Mouse (Mus musculus) limb, embryonic 14.5 days (tissue): ENCODE measurements at regions not wholly inside any gene's neighbourhood (a gene's known extent, or its start where the extent isn't known, plus 50 kb on each side); places are given as distances from the start of the nearest gene placed in this dataset.
"Not testable (repeated sequence)": the region's sequence is repeated elsewhere in the genome, so short reads cannot be mapped to it uniquely, and the experiment has no call there.

Source experiments
- ATAC-seq: fragments of 200-750 bp; cut with Nextera tagmentation; 2 replicates; pipeline ENCODE4 v1.8.0; 2017; ENCODE audit warnings: low read depth, moderate number of reproducible peaks, moderate TSS enrichment; ENCODE audit not compliant: low FRiP score
- DNase-seq: peaks from one replicate; pipeline ENCODE4 v3.0.0-alpha.2; 2015; ENCODE audit warnings: low spot score
- H3K27ac ChIP-seq: fragments of 300-500 bp; sonication (generic); replicated peaks from 2 replicates; pipeline ENCODE4 v1.5.1; 2014; ENCODE audit warnings: low read depth, mild to moderate bottlenecking, low read length, moderate library complexity, mixed read lengths
- H3K27me3 ChIP-seq: fragments of 300-500 bp; sonication (generic); 2 replicates; pipeline ENCODE4 v1.6.1; 2014; ENCODE audit warnings: low read length, mixed read lengths; ENCODE audit not compliant: control insufficient read depth, insufficient read depth
- H3K36me3 ChIP-seq: fragments of 300-500 bp; sonication (generic); 2 replicates; pipeline ENCODE4 v1.6.1; 2014; ENCODE audit warnings: mild to moderate bottlenecking, low read length, moderate library complexity, mixed read lengths; ENCODE audit not compliant: control insufficient read depth, insufficient read depth
- H3K4me1 ChIP-seq: fragments of 300-500 bp; sonication (generic); 2 replicates; pipeline ENCODE4 v1.6.1; 2014; ENCODE audit warnings: antibody characterized with exemption, low read length, mixed read lengths; ENCODE audit not compliant: control insufficient read depth, insufficient read depth
- H3K4me2 ChIP-seq: fragments of 300-500 bp; sonication (generic); replicated peaks from 2 replicates; pipeline ENCODE4 v1.6.1; 2014; ENCODE audit warnings: low read depth, mild to moderate bottlenecking, low read length, moderate library complexity; ENCODE audit not compliant: severe bottlenecking
- H3K4me3 ChIP-seq: fragments of 300-500 bp; sonication (generic); replicated peaks from 2 replicates; pipeline ENCODE4 v1.5.1; 2014; ENCODE audit warnings: low read length
- H3K9ac ChIP-seq: fragments of 300-500 bp; sonication (generic); 2 replicates; pipeline ENCODE4 v1.6.1; 2014; ENCODE audit warnings: mild to moderate bottlenecking, low read depth, low read length, moderate library complexity; ENCODE audit not compliant: severe bottlenecking
- H3K9me3 ChIP-seq: fragments of 300-500 bp; sonication (generic); 2 replicates; pipeline ENCODE4 v1.6.1; 2016; ENCODE audit warnings: low read length; ENCODE audit not compliant: control insufficient read depth
- POLR2A ChIP-seq: fragments of 200-500 bp; IDR thresholded peaks from 2 replicates; pipeline ENCODE4 v1.8.0; 2012; ENCODE audit warnings: inconsistent platforms, mild to moderate bottlenecking, moderate library complexity, borderline replicate concordance; ENCODE audit not compliant: insufficient read depth, insufficient read length; ENCODE audit errors: extremely low read depth
- WGBS: fragments of 180-500 bp; shearing (Covaris S2); extraction: QIAGEN DNeasy Blood & Tissue Kit; methylation state at CpG from one replicate; pipeline ENCODE4 v1.1.7; 2014; 5-methylcytosine and 5-hydroxymethylcytosine counted together

DNA sequence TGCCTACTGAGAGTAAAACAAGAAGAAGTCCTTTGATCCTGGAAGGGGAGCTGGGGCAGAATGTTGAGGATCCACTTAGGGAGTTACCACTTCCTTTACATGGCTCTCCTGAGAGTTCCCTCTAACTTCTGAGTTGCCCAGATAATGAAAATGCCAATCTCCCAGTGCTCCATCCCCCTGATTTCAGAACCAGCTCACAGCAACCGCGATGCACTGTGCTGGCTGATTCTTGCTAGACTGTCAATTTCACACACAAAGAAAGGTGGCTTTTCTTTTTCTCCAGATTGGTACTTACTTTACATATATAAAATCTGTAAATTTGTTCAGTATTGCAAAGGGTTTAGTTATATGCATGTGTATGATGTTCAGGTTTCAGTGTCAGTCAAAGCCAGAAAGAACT is 1248.1 kb upstream of the Adam24 start:
- 67% methylated on average over 2 of the region's 2 CpGs for WGBS
- Histone ChIP-seq H3K9me3 (no peaks in the 10 kb centered on the region), H3K27me3 (no peaks in the 10 kb centered on the region), H3K9ac (no peak overlapping the region), H3K4me3 (no peak overlapping the region), H3K27ac (no peak overlapping the region), H3K4me1 (no peaks in the 10 kb centered on the region; the same call in 1 of the 2 replicates), H3K4me2 (no peak overlapping the region), H3K36me3 (no peaks in the 10 kb centered on the region)
- ATAC-seq (no peak), DNase-seq (no peak)
- no peak for TF ChIP-seq POLR2A

DNA sequence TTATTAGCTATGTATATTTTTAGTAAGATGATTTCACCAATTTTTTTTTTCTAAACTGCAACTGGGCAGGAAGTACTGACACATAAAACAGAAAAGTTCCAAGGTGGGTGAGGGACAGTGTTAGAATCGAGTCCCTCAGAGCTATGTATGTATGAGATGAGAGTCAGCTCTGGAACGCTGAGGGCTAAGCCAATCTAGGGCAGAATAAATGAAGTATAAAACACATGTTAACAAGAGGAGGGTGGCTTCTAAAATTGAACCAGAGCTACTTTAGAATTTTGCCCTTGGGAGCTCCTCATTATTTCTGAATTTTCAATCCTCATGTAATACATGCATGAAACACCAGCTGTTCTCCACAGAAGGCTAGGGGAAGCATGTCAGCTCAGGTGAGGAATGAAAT is 1247.5 kb upstream of the Adam24 start:
- Histone ChIP-seq H3K4me2 (no peak overlapping the region), H3K9me3 (no peaks in the 10 kb centered on the region), H3K27me3 (no peaks in the 10 kb centered on the region), H3K4me1 (no peaks in the 10 kb centered on the region; the same call in 1 of the 2 replicates), H3K27ac (no peak overlapping the region), H3K9ac (no peak overlapping the region), H3K36me3 (no peaks in the 10 kb centered on the region), H3K4me3 (no peak overlapping the region)
- TF ChIP-seq POLR2A = no peak
- DNase-seq (peak; percentile 4), ATAC-seq (no peak)
- WGBS = 39% methylated on average over 2 of the region's 2 CpGs

DNA sequence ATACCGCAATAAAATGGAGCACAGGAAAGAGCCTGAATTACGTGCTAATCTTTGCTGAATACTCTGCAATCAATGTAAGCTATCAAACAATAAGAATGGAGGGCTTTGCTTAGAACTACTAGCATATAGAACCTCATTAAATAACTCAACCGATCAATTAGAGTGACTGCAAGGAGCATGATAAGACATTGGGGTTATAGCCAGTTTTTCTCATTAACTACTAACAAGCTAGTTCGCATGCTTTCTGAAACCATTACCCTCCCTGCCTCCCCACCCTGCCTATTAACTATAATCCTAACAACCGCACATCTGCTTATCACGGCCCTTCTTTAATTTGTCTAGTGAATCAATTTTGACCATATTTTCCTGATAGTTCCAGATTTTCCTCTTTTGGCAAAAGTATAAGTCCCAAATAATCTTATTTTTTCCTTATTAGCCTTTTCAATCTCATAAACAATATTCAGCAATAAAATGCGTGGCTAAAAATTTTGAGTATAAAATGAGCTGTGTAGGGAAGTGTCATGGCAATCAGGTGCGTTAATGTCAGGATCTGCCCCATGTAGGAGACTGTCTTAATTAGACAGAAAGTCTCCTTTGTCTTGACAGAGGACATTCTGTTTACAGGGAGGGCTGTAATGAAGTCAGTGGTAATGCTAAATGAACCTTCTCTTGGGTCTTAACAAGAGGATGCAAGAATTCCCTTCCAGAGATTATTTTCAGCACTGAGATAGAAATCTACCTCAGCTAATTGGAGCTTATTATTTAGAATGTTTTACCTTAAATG is 1234.1 kb upstream of the Adam24 start:
- Histone ChIP-seq H3K4me2 (no peak overlapping the region), H3K9me3 (no peaks in the 10 kb centered on the region), H3K27me3 (no peaks in the 10 kb centered on the region), H3K36me3 (no peaks in the 10 kb centered on the region), H3K9ac (no peak overlapping the region), H3K4me1 (no peaks in the 10 kb centered on the region), H3K4me3 (no peak overlapping the region), H3K27ac (no peak overlapping the region)
- 58% methylated on average over 8 of the region's 8 CpGs for whole genome bisulfite sequencing
- DNase-seq = no peak
- no peak for ATAC-seq
- TF ChIP-seq POLR2A = no peak

DNA sequence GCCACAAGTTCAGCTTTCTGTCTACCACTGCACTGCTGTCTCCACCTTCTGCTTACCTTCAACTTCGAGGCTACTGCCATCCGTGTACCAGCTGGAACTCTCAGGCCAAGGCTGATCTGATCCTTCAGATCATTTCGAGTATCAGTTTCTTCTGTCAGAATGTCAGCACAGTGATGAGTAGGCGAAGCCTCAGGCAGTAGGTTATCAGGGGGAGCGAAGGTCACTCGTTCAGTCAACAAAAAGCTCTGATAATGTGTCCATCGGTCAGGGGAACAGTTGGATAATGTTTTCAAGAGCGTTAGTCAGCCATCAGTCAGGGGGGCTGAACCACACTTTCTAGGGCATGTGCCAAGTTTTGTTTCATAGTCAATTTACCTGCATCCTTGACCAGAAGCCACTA is 1183.7 kb upstream of the Adam24 start:
- H3K36me3 ChIP-seq, H3K27me3 ChIP-seq, H3K27ac ChIP-seq, ATAC-seq, H3K9ac ChIP-seq, H3K9me3 ChIP-seq, H3K4me1 ChIP-seq, DNase-seq, H3K4me2 ChIP-seq, H3K4me3 ChIP-seq: not testable (repeated sequence)
- 77% methylated on average over 8 of the region's 8 CpGs for WGBS

DNA sequence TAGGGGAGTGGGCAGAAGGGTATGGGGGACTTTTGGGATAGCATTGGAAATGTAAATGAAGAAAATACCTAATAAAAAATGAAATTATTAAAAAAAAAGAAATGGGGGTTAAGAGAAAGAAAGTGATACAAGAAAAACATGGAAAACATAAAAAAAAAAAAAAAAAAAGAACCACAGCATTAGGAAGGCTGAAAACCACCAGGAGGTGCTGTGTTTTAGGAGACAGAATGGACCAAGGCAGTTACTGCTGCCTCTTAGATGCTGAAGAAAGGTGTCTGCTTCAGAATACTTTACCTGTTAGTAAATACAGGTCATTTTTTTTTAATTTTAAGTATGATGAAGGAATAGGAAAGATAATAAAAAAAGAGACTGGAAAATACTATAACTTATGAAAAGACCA is 1174.5 kb upstream of the Adam24 start:
- Histone ChIP-seq H3K36me3 (no peaks in the 10 kb centered on the region), H3K9me3 (no peaks in the 10 kb centered on the region), H3K27ac (no peak overlapping the region), H3K9ac (no peak overlapping the region), H3K27me3 (no peaks in the 10 kb centered on the region), H3K4me3 (no peak overlapping the region), H3K4me1 (no peaks in the 10 kb centered on the region), H3K4me2 (no peak overlapping the region)
- DNase-seq (no peak), ATAC-seq (no peak)
- TF ChIP-seq POLR2A = no peak

DNA sequence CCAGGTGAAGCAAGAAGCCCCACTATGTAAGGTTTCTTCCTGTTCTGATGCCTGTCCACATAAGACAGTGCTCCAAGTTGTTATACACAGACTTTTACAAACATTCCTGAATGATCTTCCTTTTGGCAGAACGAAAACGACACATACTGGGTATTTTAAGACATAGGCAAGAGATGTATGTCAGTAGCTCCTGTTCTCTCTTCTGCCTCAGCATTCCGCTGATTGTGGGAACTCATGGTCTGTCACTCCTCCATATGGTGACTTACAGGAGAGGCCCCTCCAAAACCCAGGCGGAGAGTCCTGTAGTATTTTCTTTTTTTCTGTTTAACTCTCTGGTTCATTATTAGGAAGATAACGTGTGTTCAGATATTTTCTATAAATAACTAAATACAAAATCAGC is 1170.6 kb upstream of the Adam24 start:
- no peak for ATAC-seq
- WGBS = 74% methylated on average over 5 of the region's 5 CpGs
- no peak overlapping the region for H3K4me3 ChIP-seq

More for the DNA sequence above, 1170.6 kb upstream of the Adam24 start:
- Histone ChIP-seq H3K9ac (no peak overlapping the region), H3K4me2 (no peak overlapping the region), H3K36me3 (no peaks in the 10 kb centered on the region), H3K4me1 (no peaks in the 10 kb centered on the region), H3K27me3 (no peaks in the 10 kb centered on the region), H3K9me3 (no peaks in the 10 kb centered on the region), H3K27ac (no peak overlapping the region)
- no peak for TF ChIP-seq POLR2A
- DNase-seq = no peak
